Mouse (Mus musculus) heart, adult 2 months (tissue): ENCODE data around the gene Eva1a. TPM values are rescaled to one million over a fixed set of nuclear protein-coding genes. Genes with fewer than 3 reads are reported as not detected.

ENCODE experiments used
- DNase-seq, 2 experiments: peaks; one replicate each; pipeline ENCODE4 v3.0.0; 2021
- H3K27ac ChIP-seq: fragments of 200-600 bp; 2 replicates; pipeline ENCODE4 v1.8.1; 2022
- H3K27me3 ChIP-seq: fragments of 200-500 bp; 2 replicates; pipeline ENCODE4 v1.6.1; 2012; ENCODE audit warnings: mild to moderate bottlenecking, low read length, inconsistent platforms, mixed read lengths; ENCODE audit not compliant: control insufficient read depth, insufficient read depth
- H3K36me3 ChIP-seq: fragments of 200-500 bp; 2 replicates; pipeline ENCODE4 v1.6.1; 2012; ENCODE audit warnings: low read length, inconsistent platforms; ENCODE audit not compliant: control insufficient read depth, insufficient read depth
- H3K4me1 ChIP-seq: fragments of 200-500 bp; 2 replicates; pipeline ENCODE4 v1.6.1; 2011; ENCODE audit warnings: low read length; ENCODE audit not compliant: control insufficient read depth, insufficient read depth
- H3K4me3 ChIP-seq: fragments of 200-600 bp; 2 replicates; pipeline ENCODE4 v1.8.1; 2022
- H3K79me2 ChIP-seq: fragments of 200-500 bp; replicated peaks from 2 replicates; pipeline ENCODE4 v1.6.1; 2012; ENCODE audit warnings: mild to moderate bottlenecking, inconsistent platforms, low read length, moderate library complexity, mixed read lengths; ENCODE audit not compliant: control insufficient read depth, insufficient read depth
- H3K9ac ChIP-seq: fragments of 200-500 bp; 2 replicates; pipeline ENCODE4 v1.6.1; 2012; ENCODE audit warnings: low read depth, mild to moderate bottlenecking, control low read depth, inconsistent platforms, low read length, mixed read lengths
- CTCF ChIP-seq: fragments of 200-600 bp; IDR thresholded peaks from 2 replicates; pipeline ENCODE4 v1.8.1; 2022; ENCODE audit warnings: antibody characterized with exemption, mild to moderate bottlenecking, moderate library complexity
- EP300 ChIP-seq: fragments of 200-500 bp; IDR thresholded peaks from 2 replicates; pipeline ENCODE4 v1.6.1; 2011; ENCODE audit warnings: low read depth, low read length, control low read depth; ENCODE audit not compliant: insufficient read depth
- POLR2A ChIP-seq: fragments of 200-500 bp; IDR thresholded peaks from 2 replicates; pipeline ENCODE4 v1.6.1; 2011; ENCODE audit warnings: mild to moderate bottlenecking, low read depth, low read length, control low read depth; ENCODE audit not compliant: insufficient read depth
- WGBS: fragments of 180-500 bp; shearing (Covaris S2); methylation state at CpG from one replicate; pipeline ENCODE4 v1.1.7; 2018; 5-methylcytosine and 5-hydroxymethylcytosine counted together
- intact Hi-C: fragments of 180-260 bp; cut with DNase I; formaldehyde crosslinking; loops from one replicate; pipeline ENCODE4 v1.15.1; 2025
- long read RNA-seq: library from polyadenylated mRNA; stranded (forward); transcript quantifications from one replicate; pipeline ENCODE4 v2.0.0, GENCODE M21; 2021
- polyA plus RNA-seq: library from polyadenylated mRNA; depleted of rRNA; stranded (reverse); fragments of >200 nt; gene quantifications from 2 replicates; pipeline ENCODE4 v1.2.3, GENCODE M21; 2012; rRNA removed
- total RNA-seq, 2 experiments: library from RNA; stranded (reverse); gene quantifications; 2 replicates each; pipeline ENCODE4 v1.2.3; 2021

Eva1a gene
- 1 to 10 TPM; 1.8 to 2.4 TPM for total RNA-seq
- polyA plus RNA-seq = 2.0 and 2.5 TPM in 2 replicates
- long read RNA-seq, partial matches to known transcripts = 0 of 2 reads
- long read RNA-seq, other reads (novel, unspliced or antisense) = 0 of 2 reads

- intact Hi-C loops = loop anchor here (2.0 kb wide), 2 partner anchors 44 to 78 kb away; no protein-coding TSS in a partner anchor
- Histone ChIP-seq H3K9ac (peak within 1 kb of the TSS; percentile 79), H3K27me3 (no peaks in the 10 kb centered on the region; the same call in 1 of the 2 replicates), H3K79me2 (no peaks in the 10 kb centered on the region), H3K4me1 (peaks cover 6% of the 10 kb centered on the region; the same call in 1 of the 2 replicates), H3K27ac (peak within 1 kb of the TSS; percentile 79), H3K4me3 (peak within 1 kb of the TSS; percentile 72), H3K36me3 (no peaks in the 10 kb centered on the region)
- DNase-seq = no peak
- 14% methylated on average over 11 of the region's 11 CpGs for WGBS
- TF ChIP-seq POLR2A (no peak), CTCF (no peak), EP300 (no peak)
These were observed at the start of gene Eva1a for GRCm38 (mm10) chr6:82040834-82041487. TSS of gene Eva1a (plus strand) at chr6:82041043.

GRCm38 (mm10) chr6:82012392-82012791, 28.5 kb upstream of the Eva1a start:
- no peak for DNase-seq
- 53% methylated on average over 1 of the region's 1 CpGs for WGBS
- Histone ChIP-seq H3K27ac (no peak overlapping the region), H3K36me3 (no peaks in the 10 kb centered on the region), H3K9ac (no peak overlapping the region), H3K27me3 (no peaks in the 10 kb centered on the region), H3K4me1 (no peaks in the 10 kb centered on the region), H3K79me2 (no peaks in the 10 kb centered on the region), H3K4me3 (no peak overlapping the region)
- intact Hi-C loops = no loop called here
- TF ChIP-seq POLR2A (no peak), EP300 (no peak), CTCF (no peak)

- TF ChIP-seq POLR2A (no peak), EP300 (no peak), CTCF (no peak)
- no peak for DNase-seq
- Histone ChIP-seq H3K27ac (no peak overlapping the region), H3K4me3 (no peak overlapping the region), H3K4me1 (no peaks in the 10 kb centered on the region), H3K9ac (no peak overlapping the region), H3K36me3 (no peaks in the 10 kb centered on the region), H3K27me3 (no peaks in the 10 kb centered on the region), H3K79me2 (no peaks in the 10 kb centered on the region)
- WGBS = 79% methylated on average over 5 of the region's 5 CpGs
- intact Hi-C loops = no loop called here
These were observed 19.8 kb upstream of the Eva1a start for GRCm38 (mm10) chr6:82021074-82021473.

GRCm38 (mm10) chr6:82021494-82021893, 19.3 kb upstream of the Eva1a start:
- Histone ChIP-seq H3K27me3 (no peaks in the 10 kb centered on the region), H3K4me3 (no peak overlapping the region), H3K4me1 (no peaks in the 10 kb centered on the region), H3K36me3 (no peaks in the 10 kb centered on the region), H3K27ac (no peak overlapping the region), H3K79me2 (no peaks in the 10 kb centered on the region), H3K9ac (no peak overlapping the region)
- no peak for DNase-seq
- intact Hi-C loops = no loop called here
- 85% methylated on average over 5 of the region's 5 CpGs for WGBS
- TF ChIP-seq CTCF (no peak), EP300 (no peak), POLR2A (no peak)

- Histone ChIP-seq H3K36me3 (no peaks in the 10 kb centered on the region), H3K4me1 (no peaks in the 10 kb centered on the region), H3K27ac (no peak overlapping the region; the same call in 1 of the 2 replicates), H3K9ac (no peak overlapping the region), H3K4me3 (no peak overlapping the region), H3K79me2 (no peaks in the 10 kb centered on the region), H3K27me3 (no peaks in the 10 kb centered on the region)
- TF ChIP-seq CTCF (no peak), POLR2A (no peak), EP300 (no peak)
- WGBS = 63% methylated on average over 19 of the region's 19 CpGs
- peak in 1 of 2 experiments; percentile 18 for DNase-seq
- intact Hi-C loops = no loop called here
These were observed 11.0 kb upstream of the Eva1a start for GRCm38 (mm10) chr6:82029611-82030510.

GRCm38 (mm10) chr6:82030511-82030884, 10.3 kb upstream of the Eva1a start:
- Histone ChIP-seq H3K27me3 (no peaks in the 10 kb centered on the region), H3K4me1 (no peaks in the 10 kb centered on the region), H3K9ac (no peak overlapping the region), H3K79me2 (no peaks in the 10 kb centered on the region), H3K4me3 (no peak overlapping the region), H3K36me3 (no peaks in the 10 kb centered on the region), H3K27ac (no peak overlapping the region)
- 80% methylated on average over 8 of the region's 8 CpGs for WGBS
- DNase-seq = no peak
- TF ChIP-seq CTCF = no peak
- no peak for TF ChIP-seq POLR2A
- intact Hi-C loops = no loop called here
